Mouse (Mus musculus): ENCODE measurements at regions not wholly inside any gene's neighbourhood (a gene's known extent, or its start where the extent isn't known, plus 50 kb on each side); places are given as distances from the start of the nearest gene placed in this dataset.

- no peak for DNase-seq (ENCODE audit: low read depth)
- TF ChIP-seq POLR2A (IDR thresholded peaks at IDR 0.05; ENCODE audit: borderline replicate concordance, extremely low read depth, insufficient read depth, insufficient read length, poor library complexity, severe bottlenecking) (no peak), CTCF (IDR thresholded peaks at IDR 0.05; ENCODE audit: borderline replicate concordance, extremely low read depth, insufficient read depth, insufficient read length) (no peak)
These were observed 52.6 kb upstream of the Smndc1 start for GRCm38 (mm10) chr19:53442756-53443654.

GRCm38 (mm10) chr19:53442132-53442610 lies 51.8 kb upstream of the Smndc1 start:
- no peak for DNase-seq (ENCODE audit: low read depth)
- no peak for TF ChIP-seq CTCF (IDR thresholded peaks at IDR 0.05; ENCODE audit: borderline replicate concordance, extremely low read depth, insufficient read depth, insufficient read length)
- TF ChIP-seq POLR2A (IDR thresholded peaks at IDR 0.05; ENCODE audit: borderline replicate concordance, extremely low read depth, insufficient read depth, insufficient read length, poor library complexity, severe bottlenecking): no peak

- DNase-seq (ENCODE audit: low read depth): no peak
- no peak for TF ChIP-seq CTCF (IDR thresholded peaks at IDR 0.05; ENCODE audit: borderline replicate concordance, extremely low read depth, insufficient read depth, insufficient read length)
- no peak for TF ChIP-seq POLR2A (IDR thresholded peaks at IDR 0.05; ENCODE audit: borderline replicate concordance, extremely low read depth, insufficient read depth, insufficient read length, poor library complexity, severe bottlenecking)
These were observed 51.2 kb upstream of the Smndc1 start for GRCm38 (mm10) chr19:53441449-53442131.

GRCm38 (mm10) chr19:53440327-53441055 lies 50.1 kb upstream of the Smndc1 start:
- TF ChIP-seq POLR2A (IDR thresholded peaks at IDR 0.05; ENCODE audit: borderline replicate concordance, extremely low read depth, insufficient read depth, insufficient read length, poor library complexity, severe bottlenecking) (no peak), CTCF (IDR thresholded peaks at IDR 0.05; ENCODE audit: borderline replicate concordance, extremely low read depth, insufficient read depth, insufficient read length) (no peak)
- DNase-seq (ENCODE audit: low read depth): peak; percentile 66

Data from brain, embryonic 14.5 days (tissue).